Mouse (Mus musculus) kidney, embryonic 16.5 days (tissue): ENCODE measurements around the gene Foxd1. TPM values are rescaled to one million over a fixed set of nuclear protein-coding genes. Genes with fewer than 3 reads are reported as not detected.

ENCODE experiments used
- ATAC-seq: fragments of 200-750 bp; cut with Nextera tagmentation; 2 replicates; pipeline ENCODE4 v1.8.0; 2017; ENCODE audit warnings: moderate TSS enrichment; ENCODE audit not compliant: low FRiP score, low TSS enrichment
- H3K27ac ChIP-seq: fragments of 300-500 bp; sonication (generic); 2 replicates; pipeline ENCODE4 v1.5.1; 2014; ENCODE audit warnings: low read length
- H3K27me3 ChIP-seq: fragments of 300-500 bp; sonication (generic); 2 replicates; pipeline ENCODE4 v1.6.1; 2014; ENCODE audit warnings: low read length, control low read depth, mixed read lengths; ENCODE audit not compliant: insufficient read depth
- H3K36me3 ChIP-seq: fragments of 300-500 bp; sonication (generic); 2 replicates; pipeline ENCODE4 v1.6.1; 2014; ENCODE audit warnings: low read length, control low read depth, mixed read lengths; ENCODE audit not compliant: insufficient read depth
- H3K4me1 ChIP-seq: fragments of 300-500 bp; sonication (generic); 2 replicates; pipeline ENCODE4 v1.6.1; 2014; ENCODE audit warnings: low read length, control low read depth, mixed read lengths; ENCODE audit not compliant: insufficient read depth
- H3K4me2 ChIP-seq: fragments of 300-500 bp; sonication (generic); replicated peaks from 2 replicates; pipeline ENCODE4 v1.6.1; 2014; ENCODE audit warnings: low read depth, low read length
- H3K4me3 ChIP-seq: fragments of 300-500 bp; sonication (generic); 2 replicates; pipeline ENCODE4 v1.5.1; 2014; ENCODE audit warnings: mild to moderate bottlenecking, low read length
- H3K9ac ChIP-seq: fragments of 300-500 bp; sonication (generic); replicated peaks from 2 replicates; pipeline ENCODE4 v1.6.1; 2014; ENCODE audit warnings: low read length
- H3K9me3 ChIP-seq: fragments of 300-500 bp; sonication (generic); 2 replicates; pipeline ENCODE4 v1.6.1; 2016; ENCODE audit warnings: low read length, control low read depth
- WGBS: fragments of 180-500 bp; shearing (Covaris S2); extraction: QIAGEN DNeasy Blood & Tissue Kit; methylation state at CpG from one replicate; pipeline ENCODE4 v1.1.7; 2014; 5-methylcytosine and 5-hydroxymethylcytosine counted together
- polyA plus RNA-seq: library from polyadenylated mRNA; unstranded; fragments of >200 nt; fragmentation: Nextera tagmentation; extraction: Ambion mirVana; gene quantifications from 2 replicates; pipeline ENCODE4 v1.2.1, GENCODE M21; 2015

Foxd1 gene
- polyA plus RNA-seq, 1 experiment from 2014 or later = 2.5 TPM

DNA sequence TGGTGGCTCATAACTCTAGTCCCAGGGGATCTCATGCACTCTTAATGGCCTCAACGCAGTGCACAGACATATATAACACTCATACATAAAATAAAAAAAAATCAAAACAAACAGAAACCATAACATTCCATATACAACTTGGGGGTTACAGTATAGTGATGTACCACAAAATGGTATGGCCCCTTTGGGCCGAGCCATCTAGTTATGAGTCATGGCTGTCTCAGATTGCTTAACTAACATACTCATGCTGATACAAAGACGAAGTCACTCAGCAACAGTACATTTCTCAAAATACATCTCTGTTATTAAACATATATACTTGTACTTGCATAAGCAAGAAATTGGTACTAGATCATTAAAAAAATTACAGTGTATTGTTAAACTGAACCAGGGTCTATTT is 23.7 kb downstream of the Foxd1 start:
- no peak for ATAC-seq
- Histone ChIP-seq H3K9ac (no peak overlapping the region), H3K4me3 (no peak overlapping the region), H3K27ac (no peak overlapping the region), H3K4me2 (no peak overlapping the region), H3K4me1 (peaks cover under 1% of the 10 kb centered on the region; the same call in 1 of the 2 replicates), H3K27me3 (peaks cover 19% of the 10 kb centered on the region; the same call in 1 of the 2 replicates), H3K9me3 (no peaks in the 10 kb centered on the region), H3K36me3 (no peaks in the 10 kb centered on the region)
- WGBS = 86% methylated on average over 3 of the region's 3 CpGs

DNA sequence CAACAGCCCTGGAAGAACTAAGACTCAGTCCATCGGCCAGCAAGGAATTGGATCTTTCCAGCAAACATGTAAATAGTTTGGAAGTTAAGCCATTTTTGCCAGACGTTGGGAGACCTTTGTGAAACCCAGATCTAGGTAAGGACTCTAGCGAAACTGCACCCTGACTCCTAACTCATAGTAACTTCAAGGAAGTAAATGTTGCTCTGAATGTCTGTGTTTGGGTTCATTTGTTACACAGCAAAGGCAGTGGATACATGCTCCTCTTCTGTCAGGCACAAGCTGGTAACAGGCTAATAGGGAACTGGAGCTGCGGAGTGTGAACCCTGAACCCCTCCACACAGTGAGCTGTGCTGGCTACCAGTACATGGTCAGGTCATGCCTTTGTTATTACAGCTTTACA is 28.7 kb downstream of the Foxd1 start:
- H3K9me3 ChIP-seq = peaks cover 7% of the 10 kb centered on the region
- H3K27me3 ChIP-seq = 0 out of 2 replicates have a peak, but pooled peaks cover 3% of the 10 kb centered on the region
- no peak overlapping the region for H3K4me2 ChIP-seq
- H3K4me3 ChIP-seq = no peak overlapping the region
- H3K27ac ChIP-seq = no peak overlapping the region
- peaks cover 8% of the 10 kb centered on the region for H3K4me1 ChIP-seq
- WGBS = 75% methylated on average over 4 of the region's 4 CpGs
- no peak overlapping the region for H3K9ac ChIP-seq
- ATAC-seq = no peak
- H3K36me3 ChIP-seq = no peaks in the 10 kb centered on the region

DNA sequence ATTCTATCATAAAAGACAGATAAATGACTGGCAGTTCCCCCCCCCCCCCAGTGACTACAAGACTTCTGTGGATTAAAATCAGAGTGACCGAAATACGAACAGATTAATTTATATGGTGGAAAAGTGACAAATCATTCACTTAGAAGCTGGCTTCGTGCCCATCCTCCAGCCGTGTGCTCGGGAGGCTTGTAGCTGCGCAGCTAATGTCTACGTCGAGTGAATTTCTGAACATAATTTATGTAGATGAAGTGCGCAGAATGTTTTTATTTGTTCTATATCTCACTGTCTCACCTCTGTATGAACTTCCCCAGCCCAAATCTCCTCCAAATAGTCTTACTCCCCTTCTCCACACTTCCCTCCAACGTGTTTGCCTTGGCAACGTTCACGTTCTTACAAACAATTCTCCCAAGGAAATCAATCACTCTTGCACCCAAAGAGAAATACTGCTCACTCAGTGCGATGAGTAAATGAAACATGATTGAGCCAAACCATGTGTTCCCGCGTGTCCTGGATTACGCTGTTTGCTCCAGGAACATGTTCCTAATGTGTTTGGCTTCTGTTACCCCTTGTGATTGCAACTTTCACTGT is 30.0 kb downstream of the Foxd1 start:
- Histone ChIP-seq H3K9me3 (peaks cover 7% of the 10 kb centered on the region), H3K27ac (no peak overlapping the region), H3K4me1 (peaks cover 8% of the 10 kb centered on the region), H3K36me3 (no peaks in the 10 kb centered on the region), H3K27me3 (peaks cover 15% of the 10 kb centered on the region; the same call in 1 of the 2 replicates), H3K9ac (no peak overlapping the region), H3K4me2 (no peak overlapping the region), H3K4me3 (no peak overlapping the region)
- WGBS = 43% methylated on average over 16 of the region's 16 CpGs
- ATAC-seq = peak; percentile 83

DNA sequence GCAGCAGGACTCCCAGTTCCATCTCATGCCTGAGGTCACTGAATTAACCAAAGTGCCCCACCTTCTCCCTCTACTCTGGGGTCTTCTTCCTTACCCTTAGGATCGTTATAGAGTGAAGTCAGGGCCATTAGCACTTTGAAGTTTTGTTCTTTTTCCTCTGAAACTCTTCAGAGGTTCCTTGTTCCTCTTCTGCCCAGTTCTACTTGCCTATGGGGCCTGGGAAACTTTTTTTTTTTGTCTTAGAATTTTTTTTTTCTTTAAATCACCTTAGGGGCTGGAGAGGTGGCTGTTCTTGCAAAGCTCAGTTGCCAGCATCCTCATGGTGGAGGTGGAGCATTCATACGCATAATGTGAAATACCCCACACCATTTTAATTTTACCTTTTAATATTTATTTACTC is 31.8 kb downstream of the Foxd1 start:
- ATAC-seq = no peak
- Histone ChIP-seq H3K27me3 (peaks cover 28% of the 10 kb centered on the region; the same call in 1 of the 2 replicates), H3K4me2 (no peak overlapping the region), H3K4me1 (peaks cover 19% of the 10 kb centered on the region), H3K9me3 (peaks cover 7% of the 10 kb centered on the region), H3K27ac (no peak overlapping the region), H3K9ac (no peak overlapping the region), H3K4me3 (no peak overlapping the region), H3K36me3 (no peaks in the 10 kb centered on the region)
- WGBS = 82% methylated on average over 2 of the region's 2 CpGs

DNA sequence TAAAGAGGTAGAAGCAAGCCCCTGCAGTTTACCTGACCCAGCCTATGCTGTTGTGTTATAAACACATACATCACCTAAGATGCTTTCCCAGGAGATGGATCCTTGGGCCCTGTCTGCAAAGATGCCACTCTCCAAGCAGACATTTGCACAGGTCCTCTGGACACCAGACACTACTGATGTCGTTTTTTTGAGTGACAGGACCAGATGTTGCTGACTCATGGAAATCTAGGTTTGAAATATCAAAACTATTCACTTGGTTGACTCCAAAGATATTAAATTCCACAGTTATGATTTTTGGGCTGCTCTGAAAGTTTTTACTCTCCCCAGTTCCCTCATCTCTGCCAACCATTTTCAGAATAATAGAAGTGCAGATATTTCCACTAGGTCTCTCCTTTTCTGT is 35.0 kb downstream of the Foxd1 start:
- H3K9ac ChIP-seq = no peak overlapping the region
- H3K9me3 ChIP-seq = peaks cover 7% of the 10 kb centered on the region
- H3K4me1 ChIP-seq = peaks cover 35% of the 10 kb centered on the region
- no peak overlapping the region for H3K4me2 ChIP-seq
- H3K36me3 ChIP-seq = no peaks in the 10 kb centered on the region
- H3K4me3 ChIP-seq = no peak overlapping the region
- no peak overlapping the region for H3K27ac ChIP-seq
- no peak for ATAC-seq
- 50% methylated on average over 1 of the region's 1 CpGs for WGBS
- H3K27me3 ChIP-seq = peaks cover 45% of the 10 kb centered on the region

DNA sequence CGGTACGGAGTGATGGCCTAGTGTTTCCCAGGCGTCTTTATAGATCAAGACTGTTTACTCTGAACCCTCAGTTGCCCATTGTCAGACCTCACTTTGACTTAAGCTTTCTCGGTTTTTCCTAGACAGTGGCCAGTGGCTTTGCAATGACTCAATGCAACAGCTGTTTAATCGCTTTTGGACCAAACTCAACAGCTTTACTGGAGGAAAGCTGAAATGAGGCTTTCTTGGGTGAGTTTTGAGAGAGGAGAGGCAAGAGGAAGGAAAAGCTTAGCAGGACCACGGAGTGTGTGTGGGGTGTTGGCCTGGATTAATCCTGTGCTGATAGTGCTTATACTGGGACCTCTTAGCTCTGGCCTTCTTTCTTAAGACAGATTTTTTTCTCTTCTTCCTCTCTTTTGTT is 36.3 kb downstream of the Foxd1 start:
- 18% methylated on average over 6 of the region's 6 CpGs for WGBS
- no peak for ATAC-seq
- Histone ChIP-seq H3K9me3 (peaks cover 7% of the 10 kb centered on the region), H3K4me1 (peaks cover 35% of the 10 kb centered on the region), H3K27ac (peak overlapping the region; percentile 80), H3K9ac (peak overlapping the region; percentile 63), H3K36me3 (no peaks in the 10 kb centered on the region), H3K4me2 (peak overlapping the region; percentile 72), H3K27me3 (peaks cover 49% of the 10 kb centered on the region), H3K4me3 (peak overlapping the region; percentile 49)

DNA sequence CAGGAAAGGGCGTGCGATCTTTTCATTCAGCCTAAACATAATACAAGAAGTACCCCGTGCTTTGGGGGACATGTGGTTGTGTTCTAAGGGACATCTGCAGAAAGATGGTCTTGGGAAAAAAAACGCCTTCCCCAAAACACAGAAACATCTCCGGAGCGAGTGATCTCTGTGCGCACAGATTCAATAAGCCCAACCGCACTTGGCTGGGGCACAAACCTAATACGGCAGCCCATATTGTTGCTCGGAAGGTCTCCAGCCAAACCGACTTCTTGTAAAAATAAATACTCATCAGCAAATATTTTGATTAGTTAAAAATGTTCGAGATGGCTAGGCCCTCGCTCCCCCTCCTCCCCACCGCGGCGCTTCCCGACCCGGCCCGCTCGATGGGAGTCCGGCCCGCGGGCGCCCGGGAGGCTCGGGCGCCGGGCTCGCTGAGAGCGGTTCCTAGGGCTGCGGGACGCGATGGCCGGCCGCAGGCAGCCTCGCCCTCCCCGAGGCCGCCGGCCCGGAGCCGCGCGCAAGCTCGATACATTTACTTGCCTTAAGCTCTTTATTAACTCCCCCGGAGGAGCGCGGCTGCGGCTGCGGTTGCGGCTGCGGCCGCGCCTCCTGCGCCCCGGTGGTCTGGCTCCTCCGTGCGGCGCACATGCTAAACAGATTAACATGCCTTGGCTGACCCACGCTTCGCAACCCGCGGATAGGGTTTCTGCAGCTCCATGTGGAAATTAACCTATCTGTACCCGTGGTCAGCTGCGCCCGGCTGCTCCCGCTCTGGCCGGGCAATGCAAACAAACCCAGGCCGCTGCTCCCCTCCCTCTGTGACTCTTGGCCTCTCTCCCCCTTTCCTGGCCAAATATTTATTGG is 37.0 kb downstream of the Foxd1 start:
- peak overlapping the region; percentile 49 for H3K4me3 ChIP-seq
- peak overlapping the region; percentile 80 for H3K27ac ChIP-seq
- no peaks in the 10 kb centered on the region for H3K36me3 ChIP-seq
- H3K9ac ChIP-seq = peak overlapping the region; percentile 63
- peaks cover 35% of the 10 kb centered on the region for H3K4me1 ChIP-seq
- H3K27me3 ChIP-seq = peaks cover 50% of the 10 kb centered on the region
- H3K4me2 ChIP-seq = peak overlapping the region; percentile 72
- H3K9me3 ChIP-seq = peaks cover 6% of the 10 kb centered on the region
- ATAC-seq = peak; percentile 84
- WGBS = under 1% methylated on average over 62 of the region's 68 CpGs

DNA sequence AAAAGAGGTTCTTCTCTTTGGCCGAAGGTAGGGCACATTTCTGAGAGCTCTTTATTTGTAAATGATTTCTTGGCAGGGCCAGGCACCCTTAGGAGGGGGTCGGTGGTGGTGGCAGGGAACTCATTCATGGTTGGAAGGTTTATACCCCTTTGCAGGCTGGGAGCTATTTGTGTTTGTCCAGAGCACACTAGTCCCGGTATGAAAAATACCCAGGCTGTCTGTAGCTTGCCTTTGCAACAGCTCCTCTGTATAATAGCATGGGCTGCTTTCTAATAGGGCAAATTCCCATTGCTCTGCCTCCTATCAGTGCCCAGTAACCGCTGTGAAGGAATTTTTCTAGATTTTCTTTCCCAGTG is 37.6 kb downstream of the Foxd1 start:
- WGBS = 3% methylated on average over 4 of the region's 4 CpGs
- peak overlapping the region; percentile 72 for H3K4me2 ChIP-seq
- H3K4me3 ChIP-seq = peak overlapping the region; percentile 49
- peaks cover 2% of the 10 kb centered on the region; the same call in 1 of the 2 replicates for H3K9me3 ChIP-seq
- H3K9ac ChIP-seq = no peak overlapping the region
- peak overlapping the region; percentile 80 for H3K27ac ChIP-seq
- H3K27me3 ChIP-seq = peaks cover 50% of the 10 kb centered on the region
- no peaks in the 10 kb centered on the region for H3K36me3 ChIP-seq
- peaks cover 35% of the 10 kb centered on the region for H3K4me1 ChIP-seq
- ATAC-seq = peak; percentile 79

DNA sequence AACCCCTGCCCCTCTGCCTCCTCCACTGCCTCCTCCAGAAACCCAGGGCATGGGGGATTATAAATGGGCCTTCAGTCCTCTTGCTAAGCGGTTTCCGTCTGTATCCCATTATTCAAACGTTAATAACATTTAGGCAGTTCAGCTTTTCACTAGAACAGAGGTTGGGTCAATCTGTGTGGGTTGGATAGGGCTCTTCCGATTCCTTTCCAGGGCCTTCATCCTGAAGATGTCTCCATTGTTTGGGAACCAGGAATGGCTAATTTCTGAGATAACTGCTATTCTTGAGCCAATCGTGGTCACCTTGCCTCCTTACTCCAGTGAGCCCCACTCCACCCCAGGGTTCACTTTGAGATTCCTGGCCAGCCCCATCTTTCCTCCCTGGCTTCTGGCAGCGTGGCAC is 38.0 kb downstream of the Foxd1 start:
- peaks cover 50% of the 10 kb centered on the region for H3K27me3 ChIP-seq
- H3K4me3 ChIP-seq = no peak overlapping the region
- H3K27ac ChIP-seq = peak overlapping the region; percentile 80
- ATAC-seq = no peak
- H3K9ac ChIP-seq = no peak overlapping the region
- H3K9me3 ChIP-seq = peaks cover 4% of the 10 kb centered on the region; the same call in 1 of the 2 replicates
- H3K36me3 ChIP-seq = no peaks in the 10 kb centered on the region
- 12% methylated on average over 6 of the region's 6 CpGs for WGBS
- H3K4me2 ChIP-seq = peak overlapping the region; percentile 72; the same call in 1 of the 2 replicates
- H3K4me1 ChIP-seq = peaks cover 35% of the 10 kb centered on the region
